Mouse (Mus musculus) layer of hippocampus, postnatal 25 days (tissue): ENCODE results near the gene Ino80. TPM values are rescaled to one million over a fixed set of nuclear protein-coding genes. Genes with fewer than 3 reads are reported as not detected.

Experiments
- DNase-seq, 2 experiments: peaks; one replicate each; pipeline ENCODE4 v3.0.0; 2022; ENCODE audit warnings: mixed read lengths in 2 of 2, low spot score in 1 of 2; ENCODE audit errors: extremely low spot score in 1 of 2
- total RNA-seq, 2 experiments: library from RNA; stranded (reverse); gene quantifications; 2 replicates each; pipeline ENCODE4 v1.2.3; 2021

The Ino80 gene
- total RNA-seq, 2 experiments from 2014 or later = 16.0 to 19.1 TPM

DNA sequence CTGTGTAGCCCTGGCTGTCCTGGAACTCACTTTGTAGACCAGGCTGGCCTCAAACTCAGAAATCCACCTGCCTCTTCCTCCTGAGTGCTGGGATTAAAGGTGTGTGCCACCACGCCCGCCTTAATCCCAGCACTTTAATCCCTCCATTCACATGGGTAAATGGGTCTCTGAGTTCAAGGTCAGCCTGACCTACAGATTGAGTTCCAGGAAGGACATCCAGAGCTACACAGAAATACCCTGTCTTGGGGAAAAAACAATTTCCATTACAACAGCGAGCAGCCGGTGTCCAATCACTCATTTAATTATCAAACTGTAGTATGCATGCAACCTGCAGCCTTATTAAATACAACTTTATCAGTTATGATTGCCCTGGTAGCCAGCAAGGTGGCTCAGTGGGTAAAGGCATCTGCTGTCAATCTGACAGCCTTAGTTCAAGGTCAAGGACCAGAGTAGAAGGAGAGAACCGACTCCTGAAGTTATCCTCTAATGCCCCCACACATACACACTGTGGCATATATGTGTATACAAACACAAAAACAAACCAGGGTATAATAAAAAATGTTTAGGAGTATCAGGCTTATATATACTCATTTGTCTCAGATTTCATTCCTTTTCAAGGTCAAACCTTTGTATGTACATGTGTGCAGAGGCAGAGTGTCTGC, 14.2 kb downstream of the Ino80 start:
- no peak for DNase-seq

DNA sequence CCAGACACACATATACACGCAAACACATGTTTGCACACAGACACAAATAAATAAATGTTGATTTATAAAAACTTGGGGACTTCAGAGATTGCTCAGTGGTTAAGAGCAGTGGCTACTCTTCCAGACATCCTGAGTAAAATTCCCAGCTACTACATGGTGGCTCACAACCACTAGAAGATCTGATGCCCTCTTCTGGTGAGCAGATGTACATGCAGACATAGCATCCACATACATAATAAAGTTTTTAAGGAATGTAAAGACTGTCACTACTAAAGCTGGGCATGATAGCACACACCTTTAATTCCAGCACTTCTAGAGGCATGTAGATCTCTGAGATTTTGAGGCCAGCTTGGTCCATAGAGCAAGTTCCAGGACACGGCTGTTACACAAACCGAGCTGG, 16.5 kb downstream of the Ino80 start:
- DNase-seq = no peak

DNA sequence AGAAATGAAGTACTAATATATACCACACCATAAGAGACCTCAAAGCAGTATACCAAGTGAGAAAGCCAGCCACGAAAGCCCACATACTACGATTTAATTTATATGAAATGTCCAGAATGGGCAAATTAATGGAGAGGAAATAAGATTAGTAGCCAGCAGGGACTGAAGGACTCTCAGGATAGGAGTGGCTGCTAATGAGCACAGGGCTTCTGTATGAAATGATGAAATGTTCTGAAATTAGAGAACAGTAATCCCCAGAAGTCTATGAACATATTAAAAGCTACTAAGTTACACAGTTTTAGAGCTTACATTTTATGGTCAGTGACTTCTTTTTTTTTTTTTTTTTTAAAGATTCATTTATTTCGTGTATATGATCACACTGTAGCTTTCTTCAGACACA, 22.9 kb downstream of the Ino80 start:
- no peak for DNase-seq

DNA sequence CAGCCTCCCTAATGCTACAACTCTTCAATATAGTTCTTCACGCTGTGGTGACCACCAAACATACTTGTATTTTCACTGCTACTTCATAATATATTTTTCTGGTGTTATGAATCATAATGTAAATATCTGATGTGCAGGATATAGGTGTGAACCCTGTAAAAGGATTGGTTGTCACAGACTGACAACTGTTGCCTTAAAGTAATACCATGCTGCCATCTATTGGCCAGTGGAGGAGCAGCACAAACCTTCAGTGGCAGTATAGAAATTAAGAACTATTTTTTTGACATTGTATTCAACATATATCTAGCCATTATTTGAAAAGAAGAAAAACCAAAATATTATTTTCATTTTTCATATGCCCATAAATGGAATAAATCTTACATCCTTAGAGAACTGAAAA, 40.5 kb downstream of the Ino80 start:
- DNase-seq = peak in 1 of 2 experiments; percentile 49

DNA sequence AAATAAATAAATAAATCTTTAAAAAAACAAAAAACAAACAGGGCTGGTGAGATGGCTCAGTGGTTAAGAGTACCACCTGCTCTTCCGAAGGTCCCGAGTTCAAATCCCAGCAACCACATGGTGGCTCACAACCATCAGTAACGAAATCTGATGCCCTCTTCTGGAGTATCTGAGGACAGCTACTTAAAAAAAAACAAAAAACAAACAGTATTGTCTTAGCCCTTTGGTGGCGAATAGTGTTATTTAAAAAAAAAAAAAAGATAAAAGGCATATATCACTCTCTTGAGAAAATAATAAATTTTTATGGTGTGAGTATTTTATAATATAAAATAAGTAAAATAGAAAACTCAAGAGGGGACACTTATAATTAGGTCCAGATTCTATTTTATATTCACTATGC, 41.0 kb downstream of the Ino80 start:
- no peak for DNase-seq

DNA sequence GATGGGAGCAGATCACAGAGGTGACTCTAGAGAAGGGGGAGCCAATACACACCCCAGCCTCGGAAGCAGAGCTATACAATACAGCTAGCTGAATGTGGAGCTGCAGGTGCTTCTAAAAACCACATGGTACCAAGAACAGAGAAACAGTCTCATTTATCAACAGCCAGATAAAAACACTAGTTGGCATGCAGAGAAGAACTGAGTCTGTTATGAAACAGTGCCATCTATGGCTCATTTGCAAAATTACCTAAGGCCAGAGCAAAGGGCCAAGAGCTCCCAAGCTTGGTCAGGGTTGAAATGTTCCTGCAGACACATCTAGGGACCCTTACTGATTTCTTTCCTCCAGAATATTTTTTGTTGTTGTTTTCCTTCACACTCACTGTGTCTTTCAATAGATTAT, 63.7 kb downstream of the Ino80 start:
- peak; percentile 4 to 17 for DNase-seq

DNA sequence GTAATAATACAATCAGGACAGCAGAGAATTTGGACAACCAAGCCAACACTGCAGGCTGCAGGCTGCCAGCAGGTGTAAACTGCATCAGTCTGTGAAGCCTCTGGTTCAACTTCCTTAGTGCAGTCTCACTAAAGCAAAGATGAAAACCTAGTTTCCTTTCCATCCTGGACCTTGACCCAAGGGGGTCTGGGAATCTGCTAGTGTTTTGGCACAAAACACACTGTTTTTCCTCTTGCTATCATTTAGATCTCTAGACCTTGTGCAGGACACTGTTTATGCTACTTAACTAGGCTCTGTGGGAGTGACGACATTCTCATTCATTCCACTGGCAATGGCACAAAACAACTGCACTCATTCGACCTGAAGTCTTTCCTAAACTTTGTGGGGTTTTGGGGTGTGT, 65.8 kb downstream of the Ino80 start:
- DNase-seq = no peak

DNA sequence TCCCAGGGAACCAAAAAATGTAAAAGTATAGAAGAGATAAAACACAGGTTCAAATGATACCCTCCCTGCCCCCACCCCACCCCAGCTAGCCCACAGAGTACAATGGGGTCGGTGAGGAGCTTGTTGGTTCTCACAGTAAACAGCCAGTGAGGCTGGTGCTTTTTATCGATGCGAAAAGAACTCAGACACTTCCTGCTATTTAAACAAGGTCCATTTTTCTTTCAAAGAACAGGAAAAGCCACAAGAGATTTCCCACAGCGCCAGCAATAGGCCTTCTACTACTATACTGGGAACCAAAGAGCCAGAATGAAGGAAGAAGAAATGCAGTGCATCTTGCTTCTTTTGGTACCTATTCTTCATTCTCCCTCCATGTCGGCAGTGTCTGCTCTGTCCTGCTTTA, 66.5 kb downstream of the Ino80 start:
- DNase-seq = no peak

DNA sequence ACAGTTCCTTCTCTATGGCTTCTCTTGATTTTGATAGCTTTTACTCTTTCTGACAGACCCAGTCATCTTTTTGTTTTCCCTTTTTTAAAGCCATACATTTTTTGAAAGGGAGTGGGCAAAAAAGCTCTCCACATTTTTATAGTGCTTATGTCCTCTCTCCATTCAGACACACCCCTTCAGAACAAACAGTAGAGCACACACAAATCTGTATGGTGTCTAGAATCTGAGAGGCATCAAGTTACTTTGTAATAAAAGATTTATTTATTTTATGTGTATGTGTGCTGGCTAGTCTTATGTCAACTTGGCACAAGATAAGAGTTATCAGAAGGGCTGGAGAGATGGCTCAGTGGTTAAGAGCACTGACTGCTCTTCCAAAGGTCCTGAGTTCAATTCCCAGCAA, 68.8 kb downstream of the Ino80 start:
- DNase-seq = no peak

DNA sequence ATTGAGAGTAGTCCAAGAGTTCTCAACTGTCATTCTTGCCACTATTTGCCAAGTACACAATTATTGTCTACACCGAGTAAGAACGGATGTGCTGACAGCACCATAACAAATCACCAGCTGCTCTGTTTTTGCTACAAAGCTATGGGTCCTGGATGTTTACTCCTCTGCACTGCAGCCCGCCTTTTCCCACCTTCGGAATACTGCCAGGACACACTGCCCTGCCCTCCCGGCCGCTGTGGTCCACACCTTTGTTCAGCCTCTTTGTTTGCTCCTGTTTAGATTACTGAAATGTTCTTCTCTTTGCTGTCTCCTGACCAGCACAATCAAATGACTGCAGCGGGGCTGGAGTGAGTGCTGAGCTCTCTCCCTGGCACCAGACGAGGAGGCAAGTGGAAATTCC, 69.2 kb downstream of the Ino80 start:
- DNase-seq = no peak

DNA sequence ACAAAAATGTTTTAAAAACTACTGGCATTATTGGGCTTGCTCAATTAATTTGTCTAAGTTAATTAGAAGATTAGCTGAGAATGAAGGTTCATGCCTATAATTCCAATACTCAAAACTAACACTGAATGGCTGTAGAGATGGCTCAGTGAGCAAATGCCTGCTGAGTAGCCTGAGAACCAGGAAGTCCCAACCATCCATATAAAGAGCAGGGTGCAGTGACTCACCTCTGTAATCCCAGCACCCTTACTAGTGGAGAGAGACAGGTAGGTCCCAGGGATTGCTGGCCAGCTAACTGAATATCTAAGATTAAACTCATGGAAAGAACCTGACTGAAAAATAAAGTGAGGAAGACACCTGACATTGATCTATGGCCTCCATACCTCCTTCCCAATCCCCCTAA, 78.2 kb downstream of the Ino80 start:
- DNase-seq = no peak

DNA sequence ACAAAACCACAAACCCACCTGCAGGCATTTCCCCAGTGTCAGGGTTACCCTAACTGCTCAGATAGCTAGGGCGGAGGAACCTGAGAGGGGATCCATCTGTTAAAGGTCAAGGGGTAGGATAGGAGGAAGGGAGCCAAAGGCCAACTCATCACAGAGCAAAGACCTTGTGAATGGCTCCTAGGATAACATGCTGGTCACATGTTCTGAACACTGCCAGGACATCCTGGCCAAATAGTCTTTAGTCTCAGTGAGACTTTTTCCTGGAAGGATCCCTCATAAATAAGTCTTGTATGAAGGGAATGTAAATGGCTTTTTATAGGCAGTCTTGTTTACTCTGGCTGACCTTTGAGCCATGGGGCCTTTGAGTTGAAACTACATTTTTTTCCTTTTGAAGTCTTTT, 78.8 kb downstream of the Ino80 start:
- no peak for DNase-seq

DNA sequence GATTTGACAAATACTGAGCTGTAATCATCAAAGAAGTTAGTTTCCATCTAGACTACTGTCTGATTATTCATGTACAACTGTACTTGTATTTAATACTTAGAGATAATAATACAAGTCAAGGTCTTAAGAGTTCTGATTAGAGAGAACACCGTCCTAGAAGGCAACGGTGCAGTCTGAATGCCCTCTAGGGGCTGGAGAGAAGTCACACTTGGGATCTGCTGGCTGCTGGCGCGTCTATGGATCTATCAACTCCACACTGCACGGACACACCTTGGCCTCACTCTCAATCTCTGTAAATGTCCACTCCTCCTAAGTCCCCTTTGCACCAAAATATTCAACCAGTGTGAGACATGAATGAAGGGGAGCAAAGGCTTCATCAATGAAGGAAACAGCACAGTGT, 79.2 kb downstream of the Ino80 start:
- no peak for DNase-seq

DNA sequence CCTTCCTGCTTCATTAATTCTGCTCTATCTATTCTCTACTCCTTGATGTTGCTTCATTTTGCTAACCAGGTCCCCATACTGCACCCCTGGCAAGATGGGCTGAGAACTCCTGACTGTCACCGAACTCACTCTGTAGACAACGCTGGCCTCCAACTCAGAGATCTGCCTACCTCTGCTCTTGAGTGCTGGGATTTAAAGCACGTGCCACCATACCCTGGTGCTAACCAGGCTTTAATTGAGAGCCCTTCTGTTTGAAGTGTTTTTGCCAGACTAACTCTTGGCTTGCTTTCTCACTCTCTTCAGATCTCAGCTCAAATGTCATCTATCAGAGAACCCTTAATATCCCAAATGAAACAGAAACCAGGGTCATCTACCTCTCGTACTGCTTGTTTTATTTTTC, 87.5 kb downstream of the Ino80 start:
- DNase-seq = no peak

DNA sequence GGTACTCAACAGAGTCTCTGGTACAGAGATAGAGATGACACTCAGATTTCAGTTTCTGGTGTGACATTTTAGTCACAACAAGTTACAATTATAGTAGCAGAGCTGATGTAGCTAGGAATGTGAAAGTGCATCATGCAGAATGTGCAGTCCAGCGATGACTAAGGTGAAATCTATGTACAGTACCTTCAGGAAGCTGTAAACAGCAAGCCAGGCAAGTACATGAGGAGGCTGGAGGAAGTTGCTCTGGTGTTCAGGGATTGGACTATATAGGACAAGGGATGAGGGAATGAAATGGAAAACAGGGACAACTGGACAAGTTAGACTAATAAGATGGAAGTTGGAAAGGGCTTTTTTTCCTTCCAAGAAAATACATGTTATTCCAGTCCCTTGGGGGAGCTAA, 89.2 kb downstream of the Ino80 start:
- no peak for DNase-seq

DNA sequence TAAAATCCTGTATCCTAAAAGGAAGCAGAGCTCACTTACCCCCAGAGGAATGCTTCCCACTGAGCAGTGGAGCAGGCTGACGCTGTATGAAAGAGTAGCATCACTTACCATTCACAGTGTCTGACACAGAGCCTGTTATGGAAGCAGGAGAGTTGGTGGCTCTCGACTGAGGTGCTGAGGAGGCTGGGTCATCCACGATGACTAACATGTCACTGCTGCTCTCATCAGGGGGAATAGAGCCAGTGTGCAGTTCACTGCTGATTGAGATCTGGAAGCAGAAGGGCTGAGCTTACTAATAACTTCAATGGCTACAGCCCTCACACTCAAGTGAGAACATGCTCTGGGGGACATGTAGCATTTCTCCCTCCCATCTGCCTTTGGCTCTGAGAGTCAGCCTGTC, 98.0 kb downstream of the Ino80 start:
- no peak for DNase-seq

DNA sequence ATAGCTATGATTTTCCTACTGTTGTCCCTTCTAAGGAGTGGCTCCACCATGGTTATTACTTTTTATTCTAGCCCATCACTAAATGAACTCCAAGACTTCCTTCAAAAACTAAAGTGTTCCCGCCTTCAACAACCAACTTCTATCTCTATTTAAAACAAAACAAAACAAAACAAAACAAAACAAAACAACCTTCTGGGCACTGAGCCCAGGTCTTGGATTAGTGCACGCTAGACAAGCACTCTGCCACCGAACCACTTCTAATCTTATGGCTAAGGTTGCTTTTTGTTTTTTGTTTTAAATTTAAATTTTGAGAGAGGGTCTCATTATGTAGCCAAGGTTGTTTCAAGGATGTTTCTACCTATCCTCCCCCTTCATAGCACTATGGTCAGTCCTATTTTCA, 99.7 kb downstream of the Ino80 start:
- DNase-seq = no peak

DNA sequence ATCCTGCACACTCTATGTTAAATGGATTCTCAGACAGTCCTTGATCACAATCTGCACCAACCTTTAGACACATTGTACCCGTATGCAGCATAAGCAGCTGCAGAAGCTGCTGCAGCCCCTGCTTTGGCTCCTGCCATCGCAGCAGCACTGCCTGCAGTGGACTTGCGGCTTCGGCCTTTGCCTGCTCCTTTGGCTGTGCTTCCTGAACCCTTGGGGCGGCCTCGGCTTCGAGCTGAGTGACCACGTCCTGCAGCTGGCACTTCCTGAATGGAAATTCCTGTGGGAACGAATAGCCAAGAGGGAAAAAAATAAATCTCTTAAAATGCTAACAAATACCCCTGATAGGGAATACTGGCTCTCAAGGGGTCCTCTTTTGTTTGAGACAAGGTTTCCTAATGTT, 100.2 kb downstream of the Ino80 start:
- DNase-seq = no peak

DNA sequence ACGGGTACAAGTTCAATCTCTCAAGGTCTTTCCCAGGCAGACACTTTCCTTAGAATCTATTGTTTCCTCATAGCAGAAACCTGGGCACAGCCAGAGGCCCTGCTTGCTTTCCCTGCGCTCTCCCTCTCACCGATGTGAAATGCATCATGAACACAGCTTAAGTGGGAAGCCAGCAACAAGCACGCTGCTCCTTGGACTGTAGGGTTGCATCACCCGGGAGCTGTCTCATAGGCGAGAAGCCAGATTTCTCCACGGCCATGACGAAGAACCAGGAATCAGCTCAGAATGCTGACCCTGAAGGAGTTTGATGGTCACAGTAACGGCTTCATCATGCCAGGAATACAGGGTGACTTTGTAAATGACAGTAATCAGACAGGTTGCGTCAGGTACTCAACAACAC, 107.4 kb downstream of the Ino80 start:
- no peak for DNase-seq

DNA sequence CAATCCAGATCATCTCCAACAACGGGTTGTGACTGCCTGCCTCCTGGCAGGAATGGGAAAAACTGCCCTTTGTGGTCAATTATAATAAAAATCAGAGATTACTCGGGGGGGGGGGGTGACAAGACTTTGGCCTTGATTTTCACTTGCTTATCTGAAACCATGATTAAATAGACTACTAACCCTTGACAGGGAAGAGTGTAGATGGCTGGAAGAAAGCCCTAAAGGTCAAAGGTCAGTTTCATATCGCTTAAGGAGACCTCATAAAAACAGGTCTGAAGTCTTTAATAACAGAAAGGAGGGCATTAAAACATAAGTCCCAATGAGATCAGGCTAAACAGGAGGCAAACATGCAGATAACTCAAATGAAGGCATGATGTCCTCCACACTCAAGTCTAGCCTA, 110.1 kb downstream of the Ino80 start:
- DNase-seq = no peak

DNA sequence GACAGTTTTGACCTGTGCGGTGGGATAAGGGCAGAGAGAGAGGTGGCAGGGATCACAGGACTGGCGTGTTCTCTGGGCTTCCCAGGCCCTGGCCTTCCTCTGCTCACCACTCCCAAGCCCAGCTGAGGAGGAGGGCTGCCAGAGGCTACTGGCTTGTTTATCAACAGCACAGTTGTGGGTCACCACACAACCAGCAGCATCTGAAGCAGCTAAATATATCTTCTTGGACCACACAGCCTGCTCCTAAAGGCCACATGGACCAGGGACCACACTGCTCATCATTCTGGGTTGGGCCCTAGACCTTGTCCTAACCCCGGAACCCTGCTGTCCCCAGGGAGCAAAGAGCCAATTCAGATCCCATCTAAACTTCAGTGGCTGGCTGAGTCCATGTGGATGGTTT, 112.5 kb downstream of the Ino80 start:
- DNase-seq = no peak

DNA sequence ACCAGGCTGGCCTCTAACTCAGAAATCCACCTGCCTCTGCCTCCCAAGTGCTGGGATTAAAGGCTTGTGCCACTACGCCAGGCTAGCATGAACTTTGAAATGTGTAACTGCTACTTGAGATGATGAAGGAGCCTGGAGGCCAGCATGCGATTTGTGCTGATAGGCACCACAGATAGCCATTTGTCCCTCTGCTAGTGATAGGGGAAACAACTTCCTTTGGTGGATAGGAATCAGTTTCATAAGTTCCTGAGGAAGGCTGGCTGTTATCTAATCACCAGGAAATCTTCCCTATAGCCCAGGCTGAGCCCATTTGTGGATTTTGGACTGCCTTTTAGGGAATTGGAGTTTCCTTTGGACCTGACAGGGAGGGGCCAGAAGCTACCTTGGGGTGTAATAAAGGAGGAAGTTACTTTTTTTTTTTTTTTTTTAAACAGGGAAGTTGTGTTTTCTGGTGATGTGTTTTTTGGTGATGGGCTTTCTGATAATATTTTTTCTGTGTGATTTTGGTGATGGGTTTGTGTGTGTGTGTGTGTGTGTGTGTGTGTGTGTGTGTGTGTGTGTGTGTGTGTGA, 117.7 kb downstream of the Ino80 start:
- no peak for DNase-seq

DNA sequence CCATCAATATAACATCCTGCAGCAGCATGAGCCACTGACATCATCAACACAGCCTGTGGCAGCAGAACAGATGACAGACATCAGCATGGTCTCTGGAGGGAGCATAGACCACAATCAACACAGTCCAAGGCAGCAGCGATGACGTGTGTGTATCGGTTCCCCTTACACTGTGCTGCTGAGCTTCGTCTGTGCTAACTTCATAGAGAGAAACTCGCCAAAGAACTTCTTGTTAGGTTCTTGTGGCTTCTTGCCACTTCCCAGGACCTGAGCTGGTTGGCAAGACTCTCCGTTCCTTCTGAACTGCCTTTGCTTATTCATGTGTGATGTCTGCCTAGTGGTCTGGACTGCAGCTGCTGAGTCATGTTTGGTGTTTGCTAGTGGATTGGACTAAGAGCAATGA, 119.2 kb downstream of the Ino80 start:
- no peak for DNase-seq
